Mouse (Mus musculus) kidney, adult 9 months (tissue): ENCODE results near the gene Cplx3.

Experiments used
- DNase-seq: peaks from one replicate; pipeline ENCODE4 v3.0.0; 2022

Cplx3 gene

GRCm38 (mm10) chr9:57606139-57606851 is at the start of gene Cplx3:
Gene Cplx3, minus strand, starts transcription at chr9:57606281.
- peak; percentile 66 for DNase-seq

- peak; percentile 97 for DNase-seq
Observed at GRCm38 (mm10) chr9:57655749-57656148, 49.7 kb upstream of the Cplx3 start.

- no peak for DNase-seq
Observed at GRCm38 (mm10) chr9:57654966-57655365, 48.9 kb upstream of the Cplx3 start.

GRCm38 (mm10) chr9:57653283-57653682 is 47.2 kb upstream of the Cplx3 start, which contains the start of gene Csk:
Gene Csk, minus strand, starts transcription at chr9:57653631.
- DNase-seq: no peak

GRCm38 (mm10) chr9:57652855-57653254 is 46.8 kb upstream of the Cplx3 start:
- no peak for DNase-seq

- DNase-seq: no peak
Observed at GRCm38 (mm10) chr9:57652351-57652750, 46.3 kb upstream of the Cplx3 start.

GRCm38 (mm10) chr9:57650786-57651311 is 44.8 kb upstream of the Cplx3 start:
- no peak for DNase-seq

GRCm38 (mm10) chr9:57650130-57650785 is 44.2 kb upstream of the Cplx3 start:
- DNase-seq: no peak

- DNase-seq: no peak
Observed at GRCm38 (mm10) chr9:57647286-57648108, 41.4 kb upstream of the Cplx3 start.

- DNase-seq: no peak
Observed at GRCm38 (mm10) chr9:57646551-57647103, 40.5 kb upstream of the Cplx3 start.

GRCm38 (mm10) chr9:57644944-57645893 is 39.1 kb upstream of the Cplx3 start:
- peak; percentile 95 for DNase-seq

- no peak for DNase-seq
Observed at GRCm38 (mm10) chr9:57644442-57644943, 38.4 kb upstream of the Cplx3 start.

GRCm38 (mm10) chr9:57643856-57644180 is 37.7 kb upstream of the Cplx3 start:
- no peak for DNase-seq

GRCm38 (mm10) chr9:57643169-57643855 is 37.2 kb upstream of the Cplx3 start:
- peak; percentile 56 for DNase-seq

GRCm38 (mm10) chr9:57641775-57642550 is 35.9 kb upstream of the Cplx3 start:
- DNase-seq: no peak

- DNase-seq: no peak
Observed at GRCm38 (mm10) chr9:57641022-57641421, 34.9 kb upstream of the Cplx3 start.

GRCm38 (mm10) chr9:57640384-57640783 is 34.3 kb upstream of the Cplx3 start:
- DNase-seq: peak; percentile 58

GRCm38 (mm10) chr9:57639661-57640328 is 33.7 kb upstream of the Cplx3 start:
- DNase-seq: no peak

GRCm38 (mm10) chr9:57638651-57639459 is 32.8 kb upstream of the Cplx3 start:
- DNase-seq: peak; percentile 91
